Mouse (Mus musculus): ENCODE data around the gene Fgd3. TPM values are rescaled to one million over a fixed set of nuclear protein-coding genes. Genes with fewer than 3 reads are reported as not detected.

Gene Fgd3
- polyA plus RNA-seq, 1 experiment from 2014 or later: 0.37 TPM

DNA sequence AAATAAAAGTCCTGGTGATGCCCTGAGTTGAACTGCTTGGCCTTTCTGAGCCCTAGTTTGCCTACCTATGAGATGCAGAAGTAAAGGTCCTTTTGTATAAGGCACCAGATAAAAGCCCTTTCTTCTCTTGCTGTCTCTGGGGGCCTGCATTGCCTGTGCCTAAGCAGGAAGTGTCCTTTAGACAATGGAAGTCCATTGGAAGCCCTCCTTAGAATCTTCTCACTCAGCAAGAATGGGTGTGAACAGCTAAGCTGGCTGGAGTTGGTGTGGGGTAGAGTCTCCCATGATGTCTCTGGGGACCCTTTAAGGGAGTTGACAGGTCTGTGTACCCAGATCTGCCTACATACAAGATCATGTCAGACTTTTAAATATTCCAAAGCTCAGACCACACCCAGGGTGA lies 33.3 kb upstream of the Fgd3 start:
- H3K27ac ChIP-seq (ENCODE audit: low read length): no peak overlapping the region
- H3K4me1 ChIP-seq (ENCODE audit: insufficient read depth, low read depth, low read length): peaks cover 7% of the 10 kb centered on the region; the same call in 1 of the 2 replicates

DNA sequence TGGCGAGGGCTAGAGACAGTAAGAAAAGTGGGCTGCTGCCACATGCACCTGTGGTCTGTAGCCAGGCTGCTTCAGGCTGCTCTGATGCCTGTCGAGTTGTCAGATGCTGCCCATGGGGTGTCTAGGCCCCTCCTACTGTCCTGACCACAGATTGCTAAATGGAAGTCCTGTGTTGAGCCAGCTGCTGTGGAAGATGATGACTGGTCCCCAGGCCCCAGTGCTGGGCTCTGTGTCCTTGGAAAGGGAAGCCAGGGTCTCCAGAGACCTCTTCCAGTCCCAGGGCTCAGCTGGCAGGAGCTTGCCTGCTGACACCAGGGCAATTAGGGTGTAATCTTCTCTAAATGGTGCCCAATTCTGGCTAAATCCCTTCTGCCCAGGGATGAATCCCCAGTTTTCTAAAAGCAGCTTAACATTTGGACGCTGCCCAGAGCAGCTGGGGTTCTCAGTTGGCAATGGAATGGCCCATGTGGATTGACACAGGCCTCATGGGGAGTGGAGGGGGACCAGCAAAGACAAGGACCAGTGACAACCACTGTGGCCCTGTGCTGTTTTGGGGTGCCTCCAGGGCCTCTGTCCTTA lies 32.6 kb upstream of the Fgd3 start:
- ATAC-seq (peak; percentile 35; the same call in 1 of the 2 replicates), DNase-seq (ENCODE audit: low spot score) (no peak)
- Histone ChIP-seq H3K4me2 (replicated peaks; ENCODE audit: low read depth, low read length) (no peak overlapping the region), H3K27ac (ENCODE audit: low read length) (peak overlapping the region; percentile 40), H3K4me1 (ENCODE audit: insufficient read depth, low read depth, low read length) (peaks cover 7% of the 10 kb centered on the region; the same call in 1 of the 2 replicates), H3K36me3 (ENCODE audit: insufficient read depth, low read length) (no peaks in the 10 kb centered on the region), H3K4me3 (ENCODE audit: low read depth, low read length) (no peak overlapping the region), H3K27me3 (replicated peaks; ENCODE audit: insufficient read depth, low read length) (no peaks in the 10 kb centered on the region), H3K9ac (replicated peaks; ENCODE audit: low read depth) (no peak overlapping the region), H3K9me3 (ENCODE audit: low read length) (no peaks in the 10 kb centered on the region)
- WGBS: 63% methylated on average over 3 of the region's 3 CpGs
- TF ChIP-seq EP300 (IDR thresholded peaks at IDR 0.05) (no peak), CTCF (IDR thresholded peaks at IDR 0.05) (no peak)

More for the DNA sequence above, 33.3 kb upstream of the Fgd3 start:
- Histone ChIP-seq H3K36me3 (ENCODE audit: insufficient read depth, low read length) (no peaks in the 10 kb centered on the region), H3K9me3 (ENCODE audit: low read length) (no peaks in the 10 kb centered on the region), H3K9ac (replicated peaks; ENCODE audit: low read depth) (no peak overlapping the region), H3K27me3 (replicated peaks; ENCODE audit: insufficient read depth, low read length) (no peaks in the 10 kb centered on the region), H3K4me3 (ENCODE audit: low read depth, low read length) (no peak overlapping the region), H3K4me2 (replicated peaks; ENCODE audit: low read depth, low read length) (no peak overlapping the region)
- TF ChIP-seq CTCF (IDR thresholded peaks at IDR 0.05): no peak
- no peak for TF ChIP-seq EP300 (IDR thresholded peaks at IDR 0.05)
- DNase-seq (ENCODE audit: low spot score): no peak
- no peak; the same call in 1 of the 2 replicates for ATAC-seq

- Histone ChIP-seq H3K27ac (ENCODE audit: low read length) (no peak overlapping the region), H3K36me3 (ENCODE audit: insufficient read depth, low read length) (no peaks in the 10 kb centered on the region), H3K4me3 (ENCODE audit: low read depth, low read length) (no peak overlapping the region), H3K9me3 (ENCODE audit: low read length) (no peaks in the 10 kb centered on the region), H3K4me1 (ENCODE audit: insufficient read depth, low read depth, low read length) (peaks cover 15% of the 10 kb centered on the region; the same call in 1 of the 2 replicates), H3K9ac (replicated peaks; ENCODE audit: low read depth) (no peak overlapping the region), H3K27me3 (replicated peaks; ENCODE audit: insufficient read depth, low read length) (no peaks in the 10 kb centered on the region), H3K4me2 (replicated peaks; ENCODE audit: low read depth, low read length) (no peak overlapping the region)
- 89% methylated on average over 6 of the region's 6 CpGs for WGBS
- no peak for DNase-seq (ENCODE audit: low spot score)
- no peak for ATAC-seq
- no peak for TF ChIP-seq EP300 (IDR thresholded peaks at IDR 0.05)
- TF ChIP-seq CTCF (IDR thresholded peaks at IDR 0.05): no peak
Observed at GRCm38 (mm10) chr13:49349836-49350505, 29.9 kb upstream of the Fgd3 start.

DNA sequence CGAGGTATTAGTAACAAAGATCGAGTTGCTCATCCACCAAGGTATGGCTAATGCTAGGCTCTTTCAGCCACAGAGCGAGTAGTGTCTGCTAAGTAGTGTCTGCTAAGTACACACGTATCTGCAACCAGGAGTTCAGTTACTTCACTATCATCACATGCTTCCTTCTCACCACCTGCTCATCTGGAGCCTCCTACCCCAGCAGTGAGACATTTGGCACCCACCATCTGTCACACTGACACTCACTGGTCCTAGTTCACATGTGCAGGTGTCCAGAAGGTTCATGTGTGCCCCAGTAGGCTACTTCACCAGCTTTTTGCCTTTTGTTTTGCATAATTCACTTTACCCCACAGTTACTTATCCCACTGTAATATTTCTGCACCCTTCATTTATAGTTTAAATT lies 29.2 kb upstream of the Fgd3 start:
- no peak overlapping the region for H3K4me3 ChIP-seq (ENCODE audit: low read depth, low read length)
- H3K27me3 ChIP-seq (replicated peaks; ENCODE audit: insufficient read depth, low read length): no peaks in the 10 kb centered on the region
- no peak for TF ChIP-seq EP300 (IDR thresholded peaks at IDR 0.05)
- H3K9ac ChIP-seq (replicated peaks; ENCODE audit: low read depth): no peak overlapping the region
- H3K9me3 ChIP-seq (ENCODE audit: low read length): no peaks in the 10 kb centered on the region
- H3K27ac ChIP-seq (ENCODE audit: low read length): no peak overlapping the region
- ATAC-seq (no peak), DNase-seq (ENCODE audit: low spot score) (no peak)
- H3K4me1 ChIP-seq (ENCODE audit: insufficient read depth, low read depth, low read length): peaks cover 20% of the 10 kb centered on the region
- no peaks in the 10 kb centered on the region for H3K36me3 ChIP-seq (ENCODE audit: insufficient read depth, low read length)
- 88% methylated on average over 4 of the region's 4 CpGs for WGBS
- H3K4me2 ChIP-seq (replicated peaks; ENCODE audit: low read depth, low read length): no peak overlapping the region

DNA sequence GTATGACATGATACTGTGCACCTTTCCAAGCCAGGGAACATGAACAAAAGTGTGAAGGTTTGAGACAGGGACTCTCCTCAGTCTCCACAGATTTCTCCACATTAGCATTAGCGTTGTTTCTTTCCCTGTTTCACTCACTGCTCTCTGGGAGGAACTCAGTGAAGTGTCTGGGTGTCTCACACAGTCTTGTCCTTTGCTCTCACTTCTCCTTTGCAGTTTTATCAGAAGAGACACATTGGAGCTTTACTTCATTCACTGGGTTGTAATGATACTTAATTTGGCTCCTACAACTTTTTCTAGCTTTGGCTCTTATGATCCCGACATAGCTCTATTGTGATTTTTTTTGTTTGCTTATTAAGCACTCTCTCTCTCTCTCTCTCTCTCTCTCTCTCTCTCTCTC lies 28.4 kb upstream of the Fgd3 start:
- Histone ChIP-seq H3K9me3 (ENCODE audit: low read length) (no peaks in the 10 kb centered on the region), H3K4me3 (ENCODE audit: low read depth, low read length) (no peak overlapping the region), H3K27ac (ENCODE audit: low read length) (no peak overlapping the region), H3K36me3 (ENCODE audit: insufficient read depth, low read length) (no peaks in the 10 kb centered on the region), H3K9ac (replicated peaks; ENCODE audit: low read depth) (no peak overlapping the region), H3K27me3 (replicated peaks; ENCODE audit: insufficient read depth, low read length) (no peaks in the 10 kb centered on the region), H3K4me2 (replicated peaks; ENCODE audit: low read depth, low read length) (no peak overlapping the region), H3K4me1 (ENCODE audit: insufficient read depth, low read depth, low read length) (peaks cover 25% of the 10 kb centered on the region)
- 53% methylated on average over 2 of the region's 2 CpGs for WGBS
- no peak for ATAC-seq
- TF ChIP-seq EP300 (IDR thresholded peaks at IDR 0.05) (no peak), CTCF (IDR thresholded peaks at IDR 0.05) (no peak)
- no peak for DNase-seq (ENCODE audit: low spot score)

DNA sequence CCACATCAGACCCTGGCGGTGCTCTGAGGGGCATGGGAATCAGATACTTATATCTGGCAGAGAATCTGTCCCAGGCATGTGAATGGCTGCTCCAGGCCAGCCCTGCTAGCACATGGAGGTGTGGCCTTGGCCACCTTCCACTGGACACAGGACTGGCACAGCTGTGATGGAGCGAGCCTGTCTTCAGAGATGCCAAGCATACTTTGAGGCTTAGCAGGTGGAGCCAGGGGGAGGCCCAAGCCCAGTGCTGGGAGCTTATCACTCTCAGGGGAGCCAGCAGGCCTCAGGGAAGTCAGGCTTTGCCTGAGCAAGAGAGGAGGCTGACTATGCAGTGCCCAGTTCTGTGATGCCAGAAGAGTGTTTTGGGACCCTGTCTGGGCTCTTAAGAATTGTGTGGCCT lies 25.4 kb upstream of the Fgd3 start:
- peak; percentile 18; the same call in 1 of the 2 replicates for ATAC-seq
- Histone ChIP-seq H3K27me3 (replicated peaks; ENCODE audit: insufficient read depth, low read length) (no peaks in the 10 kb centered on the region), H3K9me3 (ENCODE audit: low read length) (no peaks in the 10 kb centered on the region), H3K36me3 (ENCODE audit: insufficient read depth, low read length) (no peaks in the 10 kb centered on the region), H3K9ac (replicated peaks; ENCODE audit: low read depth) (no peak overlapping the region), H3K4me3 (ENCODE audit: low read depth, low read length) (no peak overlapping the region), H3K4me2 (replicated peaks; ENCODE audit: low read depth, low read length) (no peak overlapping the region), H3K27ac (ENCODE audit: low read length) (peak overlapping the region; percentile 26; the same call in 1 of the 2 replicates), H3K4me1 (ENCODE audit: insufficient read depth, low read depth, low read length) (peaks cover 38% of the 10 kb centered on the region)
- WGBS: 47% methylated on average over 2 of the region's 2 CpGs
- peak; percentile 60 for DNase-seq (ENCODE audit: low spot score)
- TF ChIP-seq EP300 (IDR thresholded peaks at IDR 0.05) (no peak), CTCF (IDR thresholded peaks at IDR 0.05) (no peak)

Measured in lung, postnatal 0 days (tissue).